Mouse (Mus musculus) lung, postnatal 14 days (tissue): ENCODE measurements at regions not wholly inside any gene's neighbourhood (a gene's known extent, or its start where the extent isn't known, plus 50 kb on each side); places are given as distances from the start of the nearest gene placed in this dataset.

Source experiments
- DNase-seq: peaks from one replicate; pipeline ENCODE4 v3.0.0; 2021

DNA sequence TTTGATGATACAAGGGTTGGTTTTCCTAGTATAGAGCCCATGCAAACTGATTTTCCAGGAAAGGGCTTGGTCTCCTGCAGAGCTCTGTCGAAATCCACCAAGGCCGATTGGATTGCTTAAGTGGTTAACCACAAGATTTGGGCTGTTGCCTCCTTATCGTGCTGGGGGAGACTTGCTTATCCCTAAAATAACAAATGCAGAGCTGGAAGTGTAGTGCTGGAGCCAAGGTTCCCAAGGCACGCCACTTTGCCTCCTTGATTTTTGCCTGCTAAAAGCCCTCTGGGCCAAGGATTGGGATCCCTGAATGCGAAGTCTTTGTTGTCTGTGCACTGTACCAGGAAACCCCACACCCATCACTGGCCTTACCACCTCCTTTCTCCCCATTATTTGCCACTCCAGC lies 52.8 kb upstream of the Tmem178 start:
- DNase-seq = peak; percentile 34

DNA sequence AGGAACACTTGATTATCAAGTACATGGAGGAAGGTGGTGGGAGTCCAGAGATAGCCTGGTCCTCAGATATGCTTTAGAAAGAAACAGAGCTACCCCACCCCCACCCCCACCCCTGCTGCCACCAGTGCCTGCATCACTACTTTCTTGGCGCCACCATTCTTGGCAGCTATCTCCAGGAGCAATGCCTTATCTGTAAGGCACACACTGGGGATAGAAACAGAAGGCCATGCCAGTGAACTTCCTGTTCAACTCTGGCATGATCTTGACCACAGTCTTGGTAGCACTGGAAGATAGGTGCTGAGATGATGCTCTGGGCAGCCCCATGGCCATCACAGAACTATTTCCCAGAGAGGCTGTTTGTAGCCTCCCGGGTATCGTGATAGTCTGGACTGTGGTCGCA lies 55.3 kb upstream of the Tmem178 start:
- no peak for DNase-seq

DNA sequence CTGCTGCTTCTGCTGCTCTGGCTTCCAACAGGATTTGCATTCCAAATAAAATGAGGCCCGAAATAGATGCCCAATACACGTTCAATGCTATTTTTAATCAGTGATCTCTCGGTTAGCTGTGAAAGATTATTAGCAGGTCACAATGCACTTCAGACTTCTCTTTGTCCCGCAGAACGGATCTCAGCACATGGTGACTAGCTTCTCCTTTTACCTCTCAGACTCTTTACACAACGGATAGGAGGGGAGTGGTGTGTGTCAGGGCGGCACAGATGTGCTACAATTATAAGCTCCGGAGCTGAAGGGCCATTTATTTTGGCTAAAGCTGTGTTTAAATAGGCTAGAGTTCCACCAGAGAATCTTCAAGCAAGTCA lies 56.7 kb upstream of the Tmem178 start:
- no peak for DNase-seq

- no peak for DNase-seq
Observed at GRCm38 (mm10) chr17:80887021-80887748, 57.2 kb upstream of the Tmem178 start.

GRCm38 (mm10) chr17:80886211-80886701 lies 58.2 kb upstream of the Tmem178 start:
- DNase-seq = no peak

- DNase-seq = no peak
Observed at GRCm38 (mm10) chr17:80885706-80886105, 58.7 kb upstream of the Tmem178 start.

DNA sequence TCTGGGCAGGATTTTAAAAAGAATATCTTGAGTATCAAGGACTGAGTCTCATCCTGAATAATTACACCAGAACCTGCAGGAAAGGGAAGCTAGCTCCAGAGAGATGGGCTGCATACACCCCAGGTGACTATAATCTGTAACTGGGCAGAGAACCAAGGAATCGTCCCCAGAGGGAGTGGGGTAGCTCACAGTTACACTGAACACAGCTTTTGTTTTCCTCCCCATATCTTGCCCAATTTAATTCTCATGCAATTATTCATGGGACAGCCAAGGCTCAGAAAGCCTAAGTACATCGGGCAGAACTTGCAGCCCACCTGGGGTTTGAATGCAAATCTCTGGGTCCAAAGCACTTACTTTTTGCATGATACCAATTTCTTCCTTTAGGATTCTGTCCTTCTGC lies 59.5 kb upstream of the Tmem178 start:
- no peak for DNase-seq

GRCm38 (mm10) chr17:80882476-80882875 lies 62.0 kb upstream of the Tmem178 start:
- no peak for DNase-seq

GRCm38 (mm10) chr17:80880325-80880724 lies 64.1 kb upstream of the Tmem178 start:
- DNase-seq = no peak

DNA sequence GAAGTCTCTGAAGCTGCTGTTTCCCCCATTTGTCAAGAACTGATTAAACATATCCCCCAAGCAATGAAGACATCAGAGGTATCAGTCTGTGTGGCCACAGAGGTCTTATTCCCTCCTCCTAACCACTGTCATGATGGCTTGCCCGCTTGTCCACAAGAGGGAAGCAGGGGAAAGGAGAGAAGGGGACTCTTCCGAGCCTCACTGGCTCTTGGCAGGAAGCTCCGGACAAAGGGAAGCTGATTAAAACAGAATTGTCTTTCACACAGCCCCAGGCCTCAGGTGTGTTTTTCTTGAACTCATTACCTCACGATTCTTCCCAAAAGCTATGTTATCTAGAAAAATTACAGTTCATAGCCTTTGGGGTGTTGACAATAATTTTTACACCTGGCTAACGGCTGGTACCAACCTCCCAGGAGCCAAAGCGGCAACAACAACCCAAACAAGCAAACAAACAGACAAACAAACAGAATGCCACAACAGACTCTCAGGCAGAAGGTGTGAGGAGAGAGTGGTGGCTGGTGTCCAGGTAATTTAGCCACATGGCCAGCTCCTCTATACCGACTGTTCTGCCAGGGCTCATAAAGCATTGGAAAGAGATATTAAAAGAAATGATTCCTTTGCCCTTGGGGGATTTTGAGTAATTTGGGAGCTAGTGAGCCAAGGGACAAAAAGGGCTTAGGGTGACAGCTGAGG lies 68.9 kb upstream of the Tmem178 start:
- peak; percentile 64 for DNase-seq

DNA sequence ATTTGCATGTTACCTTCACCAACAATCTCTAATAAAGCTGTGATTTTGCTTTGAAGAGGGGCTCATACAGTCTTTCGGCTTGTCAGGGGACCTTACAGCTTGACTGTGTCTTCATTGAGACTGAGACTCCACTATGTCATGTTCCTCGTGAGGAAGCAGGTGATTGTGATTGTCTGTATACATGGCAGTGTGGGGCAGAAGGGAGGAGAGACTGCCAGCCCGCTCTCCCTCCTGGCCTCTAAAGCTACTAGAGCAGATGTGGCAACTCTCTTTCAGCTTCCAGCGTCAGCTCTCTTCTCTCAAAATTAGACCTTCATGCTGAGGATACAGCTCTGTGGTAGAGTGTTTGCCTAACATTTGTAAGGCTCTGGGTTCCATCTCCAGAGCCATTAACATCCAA lies 73.5 kb upstream of the Tmem178 start:
- no peak for DNase-seq

DNA sequence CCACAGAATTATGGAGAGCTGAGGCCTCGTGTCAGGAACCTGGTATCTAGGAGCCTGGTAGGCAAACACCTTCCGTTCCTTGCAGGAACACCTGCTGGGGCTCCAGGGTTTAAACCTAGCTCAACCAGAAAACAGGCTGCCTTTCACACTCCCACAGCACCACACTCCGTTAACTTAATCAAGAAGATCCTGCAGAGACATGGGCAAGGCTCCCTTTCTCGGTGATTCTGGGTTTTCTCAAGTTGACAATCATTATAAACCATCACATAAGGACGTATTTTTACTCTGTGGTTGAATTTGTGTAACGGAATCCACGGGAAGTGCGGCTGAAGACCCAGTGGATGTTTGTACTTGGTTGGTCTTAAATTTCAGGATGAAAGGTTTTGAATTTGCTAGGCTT lies 82.1 kb upstream of the Tmem178 start:
- DNase-seq = no peak

- DNase-seq = no peak
Observed at GRCm38 (mm10) chr17:80846996-80847810, 97.2 kb upstream of the Tmem178 start.

DNA sequence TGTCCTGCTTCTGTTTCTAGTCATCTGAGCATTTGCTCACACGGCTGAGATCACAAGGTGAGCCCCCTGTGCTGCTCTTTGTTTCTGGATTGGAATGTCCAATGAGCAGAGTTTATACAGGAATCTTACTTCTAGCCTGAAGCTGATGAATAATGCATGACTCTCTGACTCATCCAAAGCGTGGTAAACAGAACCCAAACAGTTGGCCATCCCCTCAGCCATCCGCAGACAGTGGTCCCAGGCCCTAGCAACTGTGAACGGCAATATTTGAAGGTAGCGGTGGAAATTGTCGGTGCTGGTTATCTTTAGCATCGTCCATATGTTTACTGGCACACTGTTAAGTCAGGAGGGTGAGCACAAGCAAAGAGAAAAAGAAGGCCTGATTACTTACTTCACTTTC lies 99.1 kb upstream of the Tmem178 start:
- DNase-seq = no peak

DNA sequence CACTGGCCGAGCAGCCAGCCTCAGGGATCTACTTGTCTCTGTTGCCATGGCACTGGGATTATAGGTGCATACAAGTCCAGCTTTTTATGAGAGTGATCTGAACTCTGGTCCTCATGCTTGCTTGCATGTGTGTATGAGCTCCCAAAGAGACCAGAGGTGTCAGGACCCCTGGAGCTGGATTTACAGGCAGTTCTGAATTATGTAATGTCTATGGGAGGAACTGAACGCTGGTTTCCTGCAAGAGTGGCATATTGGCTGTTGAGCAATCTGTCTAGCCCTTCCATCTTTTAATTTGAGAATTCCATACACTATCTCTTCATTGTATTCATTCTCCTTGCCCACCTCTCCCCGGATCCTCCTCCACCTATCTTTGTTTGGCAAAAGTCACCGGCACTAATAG lies 102.5 kb upstream of the Tmem178 start:
- no peak for DNase-seq

GRCm38 (mm10) chr17:80840896-80841295 lies 103.5 kb upstream of the Tmem178 start:
- no peak for DNase-seq

- no peak for DNase-seq
Observed at GRCm38 (mm10) chr17:80840452-80840851, 104.0 kb upstream of the Tmem178 start.

DNA sequence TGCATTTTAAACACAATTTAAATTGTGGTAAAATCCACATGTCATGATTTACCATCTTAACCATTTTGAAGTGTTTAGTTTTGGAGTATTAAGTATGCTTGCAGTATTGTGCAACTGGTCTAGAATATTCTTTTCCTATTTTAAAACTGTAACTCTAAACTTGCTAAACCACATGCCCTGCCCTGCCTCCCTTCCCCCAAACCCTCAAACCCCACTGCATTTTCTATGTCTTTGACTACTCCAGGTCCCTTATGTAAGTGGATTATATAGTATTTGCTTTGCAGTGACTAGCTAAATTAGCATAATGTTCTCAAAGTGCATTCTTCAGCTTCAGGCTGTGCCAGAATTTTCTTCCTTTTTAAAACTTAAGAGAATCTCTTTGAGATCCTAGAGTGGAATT lies 106.4 kb upstream of the Map4k3 start:
- no peak for DNase-seq

DNA sequence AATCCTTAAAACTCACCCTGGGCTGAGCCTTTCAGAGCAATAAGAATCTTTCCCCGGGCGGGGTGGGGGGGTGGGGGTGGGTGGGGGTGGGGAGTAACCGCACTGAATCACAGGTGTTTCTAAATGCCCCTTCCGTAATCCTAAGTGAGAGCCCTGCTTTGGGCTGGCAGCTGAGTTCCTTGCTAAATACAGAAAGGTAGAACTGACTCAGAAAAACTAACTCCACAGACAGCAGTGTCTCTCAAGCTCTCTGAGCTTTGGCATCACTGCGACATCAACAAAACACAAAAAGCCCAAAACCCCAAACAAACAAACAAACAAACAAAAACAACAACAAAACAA lies 105.9 kb upstream of the Map4k3 start:
- DNase-seq = no peak

- no peak for DNase-seq
Observed at GRCm38 (mm10) chr17:80833355-80834175, 105.3 kb upstream of the Map4k3 start.

DNA sequence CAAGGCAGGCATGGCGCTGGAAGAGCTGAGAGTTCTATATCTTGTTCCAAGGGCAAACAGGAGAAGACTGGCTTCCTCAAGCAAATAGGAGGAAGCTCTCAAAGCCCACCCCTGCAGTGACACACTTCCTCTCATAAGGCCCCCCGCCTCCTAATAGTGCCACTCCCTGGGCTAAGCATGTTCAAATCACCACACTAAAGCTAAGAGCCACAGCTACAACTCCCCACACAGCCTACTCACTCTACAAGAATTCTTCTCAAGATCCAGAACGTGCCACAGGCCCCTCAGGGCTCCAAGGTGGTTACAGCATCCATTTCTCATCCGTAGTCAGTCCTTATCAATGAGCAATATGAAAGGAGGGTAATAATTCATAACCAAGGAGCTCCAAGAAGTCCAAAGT lies 103.4 kb upstream of the Map4k3 start:
- DNase-seq = no peak

- DNase-seq = no peak
Observed at GRCm38 (mm10) chr17:80827896-80828295, 99.6 kb upstream of the Map4k3 start.

GRCm38 (mm10) chr17:80827361-80827760 lies 99.1 kb upstream of the Map4k3 start:
- DNase-seq = no peak
